Mouse (Mus musculus) forebrain, postnatal 0 days (tissue): Measurements from ENCODE around the gene Msi2. TPM values are rescaled to one million over a fixed set of nuclear protein-coding genes. Genes with fewer than 3 reads are reported as not detected.
A peak's percentile ranks its signal among the peaks of the same experiment; 100 is the strongest.

Source experiments
- ATAC-seq: fragments of 200-750 bp; cut with Nextera tagmentation; 2 replicates; pipeline ENCODE4 v1.8.0; 2017; ENCODE audit warnings: mild to moderate bottlenecking, moderate library complexity
- DNase-seq: peaks from one replicate; pipeline ENCODE4 v3.0.0-alpha.2; 2015
- H3K27ac ChIP-seq: fragments of 300-500 bp; sonication (generic); 2 replicates; pipeline ENCODE4 v1.5.1; 2014; ENCODE audit warnings: low read depth, mild to moderate bottlenecking, antibody characterized with exemption, low read length, moderate library complexity, mixed read lengths
- H3K27me3 ChIP-seq: fragments of 300-500 bp; sonication (generic); 2 replicates; pipeline ENCODE4 v1.6.1; 2014; ENCODE audit warnings: mild to moderate bottlenecking, low read length, mixed read lengths; ENCODE audit not compliant: insufficient read depth
- H3K36me3 ChIP-seq: fragments of 300-500 bp; sonication (generic); 2 replicates; pipeline ENCODE4 v1.6.1; 2014; ENCODE audit warnings: mild to moderate bottlenecking, moderate library complexity; ENCODE audit not compliant: insufficient read depth
- H3K4me1 ChIP-seq: fragments of 300-500 bp; sonication (generic); 2 replicates; pipeline ENCODE4 v1.6.1; 2014; ENCODE audit warnings: antibody characterized with exemption; ENCODE audit not compliant: insufficient read depth
- H3K4me2 ChIP-seq: fragments of 300-500 bp; sonication (generic); 2 replicates; pipeline ENCODE4 v1.6.1; 2014; ENCODE audit warnings: low read depth, mild to moderate bottlenecking, moderate library complexity
- H3K4me3 ChIP-seq: fragments of 300-500 bp; sonication (generic); 2 replicates; pipeline ENCODE4 v1.5.1; 2014; ENCODE audit warnings: low read depth, low read length, mixed read lengths
- H3K9ac ChIP-seq: fragments of 300-500 bp; sonication (generic); 2 replicates; pipeline ENCODE4 v1.6.1; 2014; ENCODE audit warnings: mild to moderate bottlenecking
- H3K9me3 ChIP-seq: fragments of 300-500 bp; sonication (generic); 2 replicates; pipeline ENCODE4 v1.6.1; 2016; ENCODE audit warnings: low read length
- CTCF ChIP-seq: sonication (generic); IDR thresholded peaks from 2 replicates; pipeline ENCODE4 v1.5.1; 2016; ENCODE audit warnings: antibody characterized with exemption, control low read depth, low read depth
- WGBS: fragments of 180-500 bp; shearing (Covaris S2); extraction: QIAGEN DNeasy Blood & Tissue Kit; methylation state at CpG from one replicate; pipeline ENCODE4 v1.1.7; 2014; 5-methylcytosine and 5-hydroxymethylcytosine counted together
- polyA plus RNA-seq: library from polyadenylated mRNA; unstranded; fragments of >200 nt; fragmentation: Nextera tagmentation; extraction: Ambion mirVana; gene quantifications from 2 replicates; pipeline ENCODE4 v1.2.1, GENCODE M21; 2015
- total RNA-seq: library from RNA; depleted of rRNA; stranded (reverse); fragments of >200 nt; gene quantifications from 2 replicates; pipeline ENCODE4 v1.2.3, GENCODE M21; 2014

The Msi2 gene
- total and polyA plus RNA-seq, 2 experiments from 2014 or later, result 18.5 to 107 TPM

DNA sequence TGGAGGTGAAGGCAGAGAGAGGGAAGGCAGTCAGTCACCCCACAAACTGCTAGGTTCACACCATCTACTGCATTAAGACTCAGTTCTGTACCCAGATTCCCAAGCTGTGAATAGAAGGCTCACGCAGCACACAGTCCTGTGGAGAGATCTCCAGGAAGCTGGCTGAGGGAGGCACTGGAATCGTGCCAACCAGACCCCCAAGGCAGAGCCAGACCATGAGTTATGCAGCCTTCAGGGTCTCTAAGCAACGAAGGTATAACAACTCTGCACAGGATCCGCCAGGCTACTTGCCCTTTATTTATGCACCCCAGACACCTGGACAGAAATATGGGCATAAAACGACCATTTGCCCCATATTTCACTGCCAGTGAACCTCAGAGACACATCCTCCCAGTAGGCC lies 69.9 kb downstream of the Msi2 start:
- ATAC-seq (peak; percentile 30; the same call in 1 of the 2 replicates), DNase-seq (peak; percentile 42)
- 33% methylated on average over 5 of the region's 5 CpGs for WGBS

GRCm38 (mm10) chr11:88646493-88646892 lies 71.8 kb downstream of the Msi2 start:
- Histone ChIP-seq H3K4me1 (peaks cover 5% of the 10 kb centered on the region; the same call in 1 of the 2 replicates), H3K27ac (no peak overlapping the region), H3K9me3 (no peaks in the 10 kb centered on the region), H3K36me3 (no peaks in the 10 kb centered on the region), H3K9ac (no peak overlapping the region), H3K27me3 (no peaks in the 10 kb centered on the region), H3K4me3 (no peak overlapping the region), H3K4me2 (no peak overlapping the region)
- no peak for DNase-seq
- 64% methylated on average over 6 of the region's 6 CpGs for WGBS
- ATAC-seq, result peak; percentile 56; the same call in 1 of the 2 replicates
- TF ChIP-seq CTCF, result no peak

More for the DNA sequence above, 69.9 kb downstream of the Msi2 start:
- H3K36me3 ChIP-seq, result no peaks in the 10 kb centered on the region
- no peaks in the 10 kb centered on the region for H3K27me3 ChIP-seq
- 0 out of 2 replicates have a peak overlapping the region, but pooled peaks have one; percentile 15 for H3K27ac ChIP-seq
- TF ChIP-seq CTCF, result no peak
- no peaks in the 10 kb centered on the region for H3K9me3 ChIP-seq
- H3K4me3 ChIP-seq, result no peak overlapping the region
- no peak overlapping the region for H3K4me2 ChIP-seq
- peaks cover 8% of the 10 kb centered on the region for H3K4me1 ChIP-seq
- H3K9ac ChIP-seq, result no peak overlapping the region

DNA sequence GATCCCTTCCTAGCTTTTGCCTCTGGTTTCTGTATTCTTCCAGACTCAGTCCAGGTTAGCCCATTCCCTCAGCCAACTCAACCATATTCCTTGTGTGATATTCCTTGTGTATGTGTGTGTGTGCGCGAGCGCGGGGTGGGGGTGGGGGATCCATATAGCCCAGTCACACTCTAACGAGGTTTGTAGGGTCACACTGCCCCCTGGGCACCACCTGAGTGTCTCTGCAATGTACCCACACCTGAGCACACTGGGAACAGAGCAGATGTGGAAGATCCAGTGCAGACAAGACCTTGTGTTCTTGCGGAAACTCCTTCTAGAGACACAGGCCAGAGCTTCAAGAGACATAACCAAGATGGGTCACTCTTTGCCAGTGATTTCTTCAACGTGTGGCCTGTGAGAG lies 72.5 kb downstream of the Msi2 start:
- H3K27me3 ChIP-seq, result no peaks in the 10 kb centered on the region
- no peak for ATAC-seq
- H3K9ac ChIP-seq, result no peak overlapping the region
- no peaks in the 10 kb centered on the region for H3K9me3 ChIP-seq
- H3K4me3 ChIP-seq, result no peak overlapping the region
- no peak for TF ChIP-seq CTCF
- no peak for DNase-seq
- H3K36me3 ChIP-seq, result no peaks in the 10 kb centered on the region
- H3K4me2 ChIP-seq, result no peak overlapping the region
- 0 out of 2 replicates have a peak overlapping the region, but pooled peaks have one; percentile 29 for H3K27ac ChIP-seq
- WGBS, result 58% methylated on average over 7 of the region's 7 CpGs
- H3K4me1 ChIP-seq, result peaks cover 5% of the 10 kb centered on the region; the same call in 1 of the 2 replicates

DNA sequence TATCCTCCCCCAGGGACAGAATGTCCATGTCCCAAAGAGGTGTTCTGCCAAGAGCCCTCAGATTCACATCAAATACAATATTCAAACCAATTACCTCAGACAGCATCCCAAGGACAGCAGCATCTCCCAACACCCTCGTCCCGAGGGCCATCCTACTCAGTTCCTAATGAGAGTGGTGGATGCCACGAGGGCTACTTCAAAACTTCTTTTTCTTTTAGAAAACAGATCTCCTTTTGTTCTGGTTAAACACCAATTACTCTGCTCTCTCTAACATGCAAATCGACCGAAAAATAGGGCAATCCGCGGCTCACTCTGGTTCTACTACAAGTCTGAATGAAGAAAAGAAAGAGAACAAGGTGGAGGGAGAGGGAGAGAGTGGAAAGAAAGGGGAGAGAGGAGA lies 73.6 kb downstream of the Msi2 start:
- no peaks in the 10 kb centered on the region for H3K36me3 ChIP-seq
- peaks cover 5% of the 10 kb centered on the region; the same call in 1 of the 2 replicates for H3K4me1 ChIP-seq
- peak overlapping the region; percentile 36; the same call in 1 of the 2 replicates for H3K27ac ChIP-seq
- ATAC-seq (peak; percentile 20; the same call in 1 of the 2 replicates), DNase-seq (peak; percentile 35)
- no peak overlapping the region for H3K4me2 ChIP-seq
- H3K9me3 ChIP-seq, result no peaks in the 10 kb centered on the region
- H3K27me3 ChIP-seq, result no peaks in the 10 kb centered on the region
- no peak overlapping the region for H3K4me3 ChIP-seq
- no peak for TF ChIP-seq CTCF
- 7% methylated on average over 7 of the region's 7 CpGs for WGBS
- H3K9ac ChIP-seq, result no peak overlapping the region

DNA sequence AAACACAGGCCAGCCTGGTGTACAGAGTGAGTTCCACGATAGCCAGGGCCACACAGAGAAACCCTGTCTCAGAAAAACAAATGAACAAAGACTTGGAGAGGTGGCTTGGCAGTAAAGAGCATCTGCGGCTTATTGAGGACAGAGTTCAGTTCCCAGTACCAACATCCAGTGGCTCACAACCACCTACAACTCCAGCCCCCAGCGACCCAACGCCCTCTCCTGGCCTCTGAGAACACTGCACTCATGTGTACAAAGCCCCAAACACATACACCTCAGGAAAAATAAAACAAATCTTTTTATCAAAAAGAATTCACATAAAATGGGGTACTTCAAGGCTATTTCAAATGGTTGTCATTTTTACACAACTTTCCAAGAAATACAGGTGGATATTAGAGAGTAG lies 78.5 kb downstream of the Msi2 start:
- H3K4me1 ChIP-seq, result peaks cover 4% of the 10 kb centered on the region; the same call in 1 of the 2 replicates
- no peak for TF ChIP-seq CTCF
- WGBS, result 62% methylated on average over 4 of the region's 4 CpGs
- ATAC-seq, result no peak
- H3K4me2 ChIP-seq, result no peak overlapping the region
- H3K27ac ChIP-seq, result no peak overlapping the region
- H3K27me3 ChIP-seq, result no peaks in the 10 kb centered on the region
- no peaks in the 10 kb centered on the region for H3K36me3 ChIP-seq
- H3K9me3 ChIP-seq, result no peaks in the 10 kb centered on the region
- H3K4me3 ChIP-seq, result no peak overlapping the region
- no peak for DNase-seq
- no peak overlapping the region for H3K9ac ChIP-seq

DNA sequence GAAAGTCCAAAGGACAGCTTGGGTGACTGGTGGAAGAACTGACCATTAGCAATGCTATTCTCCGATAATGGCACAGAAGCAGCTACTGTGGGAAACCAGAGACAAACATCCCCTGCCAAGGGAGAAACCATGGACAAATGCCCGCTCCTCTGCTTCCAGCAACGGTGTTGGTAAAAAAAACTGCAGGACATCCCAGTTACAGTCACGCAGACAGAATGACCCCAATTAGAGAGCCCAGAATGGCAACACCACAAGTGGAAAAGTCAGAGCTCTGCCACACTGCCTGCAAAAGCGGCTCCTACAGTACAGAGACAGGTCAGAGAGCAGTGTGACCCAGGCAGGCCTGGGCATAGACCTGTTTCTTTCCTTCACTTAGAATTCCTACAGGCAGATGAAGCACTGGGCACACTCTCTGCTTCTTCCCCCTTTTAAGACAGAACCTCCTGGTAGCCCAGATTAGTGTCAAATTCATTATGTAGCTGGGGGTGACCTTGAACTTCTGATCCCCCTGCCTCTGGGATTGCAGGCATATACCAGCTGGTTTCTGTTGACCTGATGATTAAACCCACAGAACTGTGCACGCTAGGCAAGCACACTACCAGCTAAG lies 79.3 kb downstream of the Msi2 start:
- WGBS, result 70% methylated on average over 6 of the region's 6 CpGs
- TF ChIP-seq CTCF, result no peak
- H3K27ac ChIP-seq, result no peak overlapping the region

GRCm38 (mm10) chr11:88638254-88638653 lies 80.1 kb downstream of the Msi2 start:
- Histone ChIP-seq H3K4me2 (no peak overlapping the region), H3K27ac (no peak overlapping the region), H3K36me3 (no peaks in the 10 kb centered on the region), H3K4me3 (no peak overlapping the region), H3K4me1 (0 out of 2 replicates have a peak, but pooled peaks cover 4% of the 10 kb centered on the region), H3K27me3 (no peaks in the 10 kb centered on the region), H3K9me3 (no peaks in the 10 kb centered on the region), H3K9ac (no peak overlapping the region)
- DNase-seq (no peak), ATAC-seq (no peak)
- no peak for TF ChIP-seq CTCF
- 77% methylated on average over 2 of the region's 2 CpGs for WGBS

More for the DNA sequence above, 79.3 kb downstream of the Msi2 start:
- DNase-seq, result no peak
- no peaks in the 10 kb centered on the region for H3K9me3 ChIP-seq
- ATAC-seq, result no peak
- no peaks in the 10 kb centered on the region for H3K27me3 ChIP-seq
- no peaks in the 10 kb centered on the region for H3K36me3 ChIP-seq
- 0 out of 2 replicates have a peak, but pooled peaks cover 4% of the 10 kb centered on the region for H3K4me1 ChIP-seq
- H3K4me3 ChIP-seq, result no peak overlapping the region
- no peak overlapping the region for H3K9ac ChIP-seq
- H3K4me2 ChIP-seq, result no peak overlapping the region
